28 mouse cellular contexts compared by ENCODE assay signal in the genomic region with DNA sequence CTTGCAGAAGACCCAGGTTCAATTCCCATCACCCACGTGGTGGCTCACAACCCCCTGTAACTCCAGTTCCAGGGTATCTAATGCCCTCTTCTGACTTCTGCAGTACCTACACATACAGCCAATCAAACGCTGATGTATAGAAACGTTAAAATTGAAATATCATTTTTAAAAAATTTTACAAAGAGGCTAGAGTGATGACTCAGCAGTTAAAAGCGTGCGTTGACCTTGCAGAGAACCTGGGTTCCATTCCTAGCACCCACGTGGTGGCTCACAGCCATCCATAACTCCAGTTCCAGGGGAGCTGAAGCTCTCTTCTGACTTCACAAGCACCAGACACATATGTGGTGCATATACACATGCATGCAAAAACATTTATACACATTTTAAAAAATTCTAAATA. TPM values are rescaled to one million over a fixed set of nuclear protein-coding genes. Genes with fewer than 3 reads are reported as not detected.
DNase-seq lines count a peak whose midpoint lies in the region; ATAC-seq and TF ChIP-seq lines count a peak whose summit lies in the region.
"Had no signal": no experiment of that assay in that cellular context is flagged by ENCODE, and none has a peak within 500 bp of the region (broad histone marks: within the 10 kb centered on the region; RNA-seq: fewer than 3 reads in every experiment).

No protein-coding gene starts in this region.

- H3K9me3 ChIP-seq in CH12.LX (replicated peaks; ENCODE audit: low read length) (no peaks in the 10 kb centered on the region), ES-E14 (ENCODE audit: control insufficient read depth, insufficient read depth, low read depth, low read length) (no peaks in the 10 kb centered on the region)
- no peaks in the 10 kb centered on the region for H3K9me3 ChIP-seq in kidney, embryonic 16.5 days (ENCODE audit: low read length)
- H3K9me3 ChIP-seq: embryonic facial prominence, embryonic 13.5 days; embryonic facial prominence, embryonic 15.5 days; forebrain, embryonic 13.5 days; forebrain, embryonic 15.5 days had no signal

- TF ChIP-seq CTCF in heart, adult 2 months (IDR thresholded peaks at IDR 0.05): no peak
- TF ChIP-seq CTCF in CH12.LX (conservative IDR thresholded peaks at IDR 0.05 in 1 of 2, IDR thresholded peaks at IDR 0.05 in 1 of 2; ENCODE audit: low read depth in 2 of 2, low read length in 2 of 2): no peak

- H3K4me3 ChIP-seq in heart, adult 2 months: no peak overlapping the region
- H3K4me3 ChIP-seq in CH12.LX (replicated peaks in 1 of 3; ENCODE audit: low read depth in 2 of 3, low read length in 2 of 3, poor library complexity in 1 of 3): no peak overlapping the region
- no peak overlapping the region for H3K4me3 ChIP-seq in ES-E14 (ENCODE audit: insufficient read depth in 1 of 2, low read depth in 1 of 2, low read length in 2 of 2, poor library complexity in 1 of 2, severe bottlenecking in 1 of 2)
- no peak overlapping the region for H3K4me3 ChIP-seq in kidney, embryonic 16.5 days (ENCODE audit: low read length)
- H3K4me3 ChIP-seq: embryonic facial prominence, embryonic 13.5 days; embryonic facial prominence, embryonic 15.5 days; erythroblast, embryonic 14.5 days; forebrain, embryonic 13.5 days; forebrain, embryonic 15.5 days had no signal

- in situ Hi-C loops in CH12.LX (cut with MboI; ENCODE audit: low pct_ligation_motif_present, low pct_unique_long_range_greater_than_20kb, low sequenced_read_pairs): no loop called here
- in situ Hi-C loops in ES-E14 (cut with MboI; ENCODE audit: low sequenced_read_pairs in 2 of 2, unreplicated experiment in 2 of 2): no loop called here

- H3K79me2 ChIP-seq in heart, adult 2 months (replicated peaks; ENCODE audit: control insufficient read depth, insufficient read depth, low read length): no peaks in the 10 kb centered on the region
- no peaks in the 10 kb centered on the region for H3K79me2 ChIP-seq in CH12.LX (replicated peaks; ENCODE audit: control insufficient read depth, extremely low read depth, insufficient read depth, poor library complexity, severe bottlenecking)

- no peak overlapping the region for H3K4me2 ChIP-seq in CH12.LX (ENCODE audit: insufficient read depth, low read depth, poor library complexity, severe bottlenecking)
- H3K4me2 ChIP-seq in kidney, embryonic 16.5 days (replicated peaks; ENCODE audit: low read depth, low read length): no peak overlapping the region
- H3K4me2 ChIP-seq: embryonic facial prominence, embryonic 13.5 days; embryonic facial prominence, embryonic 15.5 days; forebrain, embryonic 13.5 days; forebrain, embryonic 15.5 days had no signal

- TF ChIP-seq EP300 in heart, adult 2 months (IDR thresholded peaks at IDR 0.05; ENCODE audit: insufficient read depth, low read depth, low read length): no peak
- no peak for TF ChIP-seq EP300 in CH12.LX (IDR thresholded peaks at IDR 0.05; ENCODE audit: low read length)

- H3K27me3 ChIP-seq in heart, adult 2 months (ENCODE audit: control insufficient read depth, insufficient read depth, low read length): no peaks in the 10 kb centered on the region
- H3K27me3 ChIP-seq in CH12.LX (replicated peaks): no peaks in the 10 kb centered on the region
- no peaks in the 10 kb centered on the region for H3K27me3 ChIP-seq in kidney, embryonic 16.5 days (ENCODE audit: insufficient read depth, low read length)
- H3K27me3 ChIP-seq: embryonic facial prominence, embryonic 13.5 days; embryonic facial prominence, embryonic 15.5 days; forebrain, embryonic 13.5 days; forebrain, embryonic 15.5 days had no signal

- peaks cover 5% of the 10 kb centered on the region for H3K4me1 ChIP-seq in heart, adult 2 months (ENCODE audit: control insufficient read depth, insufficient read depth, low read length)
- H3K4me1 ChIP-seq in CH12.LX (ENCODE audit: control insufficient read depth in 1 of 2, insufficient read depth in 2 of 2) (peaks cover 8 to 25% of the 10 kb centered on the region in 2 experiments), ES-E14 (ENCODE audit: control insufficient read depth in 2 of 2, insufficient read depth in 2 of 2, low read length in 2 of 2, poor library complexity in 1 of 2) (no peaks in the 10 kb centered on the region)
- H3K4me1 ChIP-seq in kidney, embryonic 16.5 days (ENCODE audit: insufficient read depth, low read length): no peaks in the 10 kb centered on the region
- H3K4me1 ChIP-seq: embryonic facial prominence, embryonic 13.5 days; forebrain, embryonic 13.5 days; forebrain, embryonic 15.5 days had no signal

- peak overlapping the region; percentile 31 for H3K27ac ChIP-seq in heart, adult 2 months
- H3K27ac ChIP-seq in CH12.LX (ENCODE audit: insufficient read depth, low read depth) (no peak overlapping the region), ES-E14 (ENCODE audit: insufficient read depth, low read depth, low read length, poor library complexity, severe bottlenecking) (no peak overlapping the region)
- H3K27ac ChIP-seq in kidney, embryonic 16.5 days (ENCODE audit: low read length): no peak overlapping the region
- H3K27ac ChIP-seq: embryonic facial prominence, embryonic 13.5 days; embryonic facial prominence, embryonic 15.5 days; forebrain, embryonic 13.5 days; forebrain, embryonic 15.5 days had no signal

- WGBS in heart, adult 2 months: 79% methylated on average over 6 of the region's 6 CpGs
- 87% methylated on average over 6 of the region's 6 CpGs for whole genome bisulfite sequencing in kidney, embryonic 16.5 days

- no peaks in the 10 kb centered on the region; the same call in 1 of the 2 replicates for H3K36me3 ChIP-seq in heart, adult 2 months (ENCODE audit: control insufficient read depth, insufficient read depth, low read length)
- H3K36me3 ChIP-seq in CH12.LX (replicated peaks in 1 of 2; ENCODE audit: control insufficient read depth in 1 of 2, insufficient read depth in 1 of 2, low read length in 1 of 2) (no peaks in the 10 kb centered on the region), ES-E14 (ENCODE audit: control insufficient read depth, insufficient read depth, low read length, poor library complexity, severe bottlenecking) (no peaks in the 10 kb centered on the region)
- H3K36me3 ChIP-seq in kidney, embryonic 16.5 days (ENCODE audit: insufficient read depth, low read length): no peaks in the 10 kb centered on the region
- H3K36me3 ChIP-seq: embryonic facial prominence, embryonic 13.5 days; embryonic facial prominence, embryonic 15.5 days; forebrain, embryonic 15.5 days had no signal

- no peak overlapping the region for H3K9ac ChIP-seq in heart, adult 2 months (ENCODE audit: low read depth, low read length)
- H3K9ac ChIP-seq in CH12.LX (ENCODE audit: insufficient read depth, low read depth): no peak overlapping the region
- no peak overlapping the region for H3K9ac ChIP-seq in ES-E14 (ENCODE audit: insufficient read depth, low read depth, low read length, poor library complexity, severe bottlenecking)
- H3K9ac ChIP-seq in kidney, embryonic 16.5 days (replicated peaks; ENCODE audit: low read length): no peak overlapping the region
- H3K9ac ChIP-seq: embryonic facial prominence, embryonic 13.5 days; embryonic facial prominence, embryonic 15.5 days; forebrain, embryonic 13.5 days; forebrain, embryonic 15.5 days; forebrain, postnatal 0 days had no signal

- no peak for TF ChIP-seq POLR2A in heart, adult 2 months (IDR thresholded peaks at IDR 0.05; ENCODE audit: insufficient read depth, low read depth, low read length)
- TF ChIP-seq POLR2A in CH12.LX (IDR thresholded peaks at IDR 0.05; ENCODE audit: low read depth, low read length): no peak

- dilution Hi-C loops in CH12.LX (cut with MboI; ENCODE audit: extremely low pct_ligation_motif_present, extremely low pct_unique_long_range_greater_than_20kb, low sequenced_read_pairs): no loop called here

- DNase-seq in heart, adult 2 months: no peak
- no peak for DNase-seq in heart, postnatal 36 days
- DNase-seq in CH12.LX (ENCODE audit: extremely low read depth): no peak
- no peak for DNase-seq in ES-E14 (ENCODE audit: low read depth, low spot score)
- DNase-seq: adrenal gland, adult 2 months; adrenal gland, postnatal 10 days; adrenal gland, postnatal 25 days; cerebellum, adult 11 months; cerebellum, adult 18-20 months; cerebellum, adult 8-10 months; cerebellum, adult 9-11 months; cerebellum, postnatal 14 days; cerebellum, postnatal 36 days; embryo, embryonic 11 days; forebrain, postnatal 0 days had no signal

- ATAC-seq in kidney, embryonic 16.5 days (ENCODE audit: low FRiP score, low TSS enrichment): no peak
- ATAC-seq: forebrain, embryonic 13.5 days; forebrain, embryonic 15.5 days; forebrain, postnatal 0 days had no signal

- no peak for TF ChIP-seq RAD21 in CH12.LX (IDR thresholded peaks at IDR 0.05; ENCODE audit: low read depth, low read length)

- intact Hi-C loops in heart, adult 2 months (cut with DNase I): no loop called here
- intact Hi-C loops in heart, postnatal 36 days (cut with DNase I): no loop called here

TF ChIP-seq in CH12.LX, 34 proteins besides CTCF, POLR2A, EP300 and RAD21:
- TF ChIP-seq RCOR1 (conservative IDR thresholded peaks at IDR 0.05; ENCODE audit: low read depth, low read length): no peak
- peak; percentile 76 for TF ChIP-seq MAFK (IDR thresholded peaks at IDR 0.05; ENCODE audit: insufficient replicate concordance, low read length)

TF ChIP-seq in ES-E14, 5 proteins besides CTCF, POLR2A, EP300 and RAD21:
- TF ChIP-seq HCFC1 (IDR thresholded peaks at IDR 0.05; ENCODE audit: borderline replicate concordance, insufficient read depth, low read length) (no peak), MAFK (IDR thresholded peaks at IDR 0.05; ENCODE audit: insufficient read depth, low read depth, low read length) (peak; percentile 78; the same call in 1 of the 2 replicates)

RNA-seq across cellular contexts. Expression of gene Wnk1, which starts 15.9 kb away (rescaled TPM):
- 100 to 1,000 TPM; 354 to 369 TPM for total RNA-seq in heart, adult 2 months (2021)
- 157 and 285 TPM in 2 replicates for polyA plus RNA-seq in heart, adult 2 months (2012; rRNA removed)
- 100 to 1,000 TPM; 336 to 353 TPM for total RNA-seq in heart, postnatal 36 days (2021)
- total RNA-seq in CH12.LX (2012; rRNA removed): 113 and 125 TPM in 2 replicates
- total RNA-seq in CH12.LX (2014; rRNA removed): 84.8 and 97.2 TPM in 2 replicates
- 179 and 216 TPM in 2 replicates for polyA plus RNA-seq in CH12.LX (2012; ENCODE audit: insufficient read length, low read depth)
- 109 and 165 TPM in 2 replicates for total RNA-seq in ES-E14 (2012; rRNA removed)
- 40.7 and 57.0 TPM in 2 replicates for polyA plus RNA-seq in kidney, embryonic 16.5 days (2015; fragmentation: Nextera tagmentation; extraction: Ambion mirVana)

RNA-seq across cellular contexts. Expression of gene Ninj2, which starts 38.7 kb away (rescaled TPM):
- total RNA-seq in heart, adult 2 months (2021): not detected
- polyA plus RNA-seq in heart, adult 2 months (2012; rRNA removed): not detected in 2 replicates
- total RNA-seq in heart, postnatal 36 days (2021): not detected
- total RNA-seq in CH12.LX (2012; rRNA removed) (4.6 and 6.5 TPM in 2 replicates), CH12.LX (2014; rRNA removed) (not detected in 2 replicates), ES-E14 (2012; rRNA removed) (0.90 and 1.2 TPM in 2 replicates)
- polyA plus RNA-seq in CH12.LX (2012; ENCODE audit: insufficient read length, low read depth): 0.97 and 1.1 TPM in 2 replicates
- 0.19 TPM in 1 of 2 replicates, not detected in the other for polyA plus RNA-seq in kidney, embryonic 16.5 days (2015; fragmentation: Nextera tagmentation; extraction: Ambion mirVana)
- total RNA-seq: adrenal gland, adult 2 months; adrenal gland, postnatal 10 days; adrenal gland, postnatal 25 days; adrenal gland, postnatal 4 days; common myeloid progenitor, adult 5-6 weeks; forebrain, postnatal 0 days; MEL had no signal
- polyA plus RNA-seq: adrenal gland, adult 2 months; brain, embryonic 14.5 days; C2C12; embryonic facial prominence, embryonic 11.5 days; embryonic facial prominence, embryonic 13.5 days; embryonic facial prominence, embryonic 15.5 days; erythroblast, embryonic 14.5 days; forebrain, embryonic 11.5 days; forebrain, embryonic 13.5 days; forebrain, embryonic 15.5 days; forebrain, postnatal 0 days had no signal
